Mouse (Mus musculus) lung, embryonic 14.5 days (tissue): ENCODE results near the gene Crtap. TPM values are rescaled to one million over a fixed set of nuclear protein-coding genes. Genes with fewer than 3 reads are reported as not detected.

Experiments
- ATAC-seq: fragments of 200-750 bp; cut with Nextera tagmentation; 2 replicates; pipeline ENCODE4 v1.8.0; 2017; ENCODE audit warnings: mild to moderate bottlenecking, moderate TSS enrichment, moderate library complexity; ENCODE audit not compliant: insufficient read depth
- DNase-seq: peaks from one replicate; pipeline ENCODE4 v3.0.0-alpha.2; 2015
- H3K27ac ChIP-seq: fragments of 300-500 bp; sonication (generic); 2 replicates; pipeline ENCODE4 v1.5.1; 2014; ENCODE audit warnings: low read depth, mild to moderate bottlenecking, moderate library complexity
- H3K27me3 ChIP-seq: fragments of 300-500 bp; sonication (generic); 2 replicates; pipeline ENCODE4 v1.6.1; 2014; ENCODE audit warnings: low read length, control low read depth; ENCODE audit not compliant: insufficient read depth
- H3K36me3 ChIP-seq: fragments of 300-500 bp; sonication (generic); 2 replicates; pipeline ENCODE4 v1.6.1; 2014; ENCODE audit warnings: control low read depth; ENCODE audit not compliant: insufficient read depth
- H3K4me1 ChIP-seq: fragments of 300-500 bp; sonication (generic); 2 replicates; pipeline ENCODE4 v1.6.1; 2014; ENCODE audit warnings: antibody characterized with exemption, control low read depth; ENCODE audit not compliant: insufficient read depth
- H3K4me2 ChIP-seq: fragments of 300-500 bp; sonication (generic); 2 replicates; pipeline ENCODE4 v1.6.1; 2014; ENCODE audit warnings: mild to moderate bottlenecking
- H3K4me3 ChIP-seq: fragments of 300-500 bp; sonication (generic); 2 replicates; pipeline ENCODE4 v1.5.1; 2014; ENCODE audit warnings: low read depth, low read length
- H3K9ac ChIP-seq: fragments of 300-500 bp; sonication (generic); 2 replicates; pipeline ENCODE4 v1.6.1; 2014
- H3K9me3 ChIP-seq: fragments of 300-500 bp; sonication (generic); 2 replicates; pipeline ENCODE4 v1.6.1; 2016; ENCODE audit warnings: low read depth, low read length, control low read depth
- CTCF ChIP-seq: IDR thresholded peaks from 2 replicates; pipeline ENCODE4 v1.5.1; 2016; ENCODE audit warnings: antibody characterized with exemption, low read depth
- WGBS: fragments of 180-500 bp; shearing (Covaris S2); extraction: QIAGEN DNeasy Blood & Tissue Kit; methylation state at CpG from one replicate; pipeline ENCODE4 v1.1.7; 2014; 5-methylcytosine and 5-hydroxymethylcytosine counted together
- polyA plus RNA-seq: library from polyadenylated mRNA; unstranded; fragments of >200 nt; fragmentation: Nextera tagmentation; extraction: Ambion mirVana; gene quantifications from 2 replicates; pipeline ENCODE4 v1.2.1, GENCODE M21; 2014

Crtap gene
- polyA plus RNA-seq, 1 experiment from 2014 or later, result 156 TPM

GRCm38 (mm10) chr9:114326011-114326748, 64.3 kb downstream of the Crtap start:
- no peaks in the 10 kb centered on the region for H3K9me3 ChIP-seq
- ATAC-seq, result no peak
- H3K27me3 ChIP-seq, result no peaks in the 10 kb centered on the region
- no peaks in the 10 kb centered on the region for H3K4me1 ChIP-seq
- H3K4me2 ChIP-seq, result no peak overlapping the region
- no peaks in the 10 kb centered on the region for H3K36me3 ChIP-seq
- no peak for DNase-seq
- H3K9ac ChIP-seq, result no peak overlapping the region
- H3K4me3 ChIP-seq, result no peak overlapping the region
- no peak for TF ChIP-seq CTCF
- no peak overlapping the region for H3K27ac ChIP-seq
- 60% methylated on average over 3 of the region's 3 CpGs for WGBS

Other genes with a start within 250 kb of the Crtap start
- not detected in 2 replicates for gene Bcl2a1c, start 60.5 kb downstream of the Crtap start, polyA plus RNA-seq
- 41.9 and 43.5 TPM in 2 replicates for gene Glb1, start 10.4 kb upstream of the Crtap start, polyA plus RNA-seq
- gene Tmppe, start 10.4 kb upstream of the Crtap start, polyA plus RNA-seq, result 4.0 and 4.1 TPM in 2 replicates
- not detected in 2 replicates for gene Ccr4, start 114.2 kb upstream of the Crtap start, polyA plus RNA-seq
- 0.27 TPM in 1 of 2 replicates, not detected in the other for gene C130032M10Rik, start 125.0 kb upstream of the Crtap start, polyA plus RNA-seq
- gene Trim71, start 173.7 kb upstream of the Crtap start, polyA plus RNA-seq, result 1.4 and 1.5 TPM in 2 replicates
- gene Cnot10, start 249.5 kb upstream of the Crtap start, polyA plus RNA-seq, result 66.4 and 66.6 TPM in 2 replicates